Comparison of ENCODE assay signal across 8 mouse cellular contexts in genomic region chr6:125603234-125603633, GRCm38 (mm10). TPM values are rescaled to one million over a fixed set of nuclear protein-coding genes. Genes with fewer than 3 reads are reported as not detected.
DNase-seq lines count a peak whose midpoint lies in the region; ATAC-seq and TF ChIP-seq lines count a peak whose summit lies in the region.

No protein-coding gene starts in this region.

- in situ Hi-C loops in CH12.LX (cut with MboI; ENCODE audit: low pct_ligation_motif_present, low pct_unique_long_range_greater_than_20kb, low sequenced_read_pairs): loop anchor here (5.0 to 25.0 kb wide), 3 partner anchors 181 to 884 kb away; no protein-coding TSS in a partner anchor

- peak; percentile 49 for DNase-seq in CH12.LX (ENCODE audit: extremely low read depth)
- peak; percentile 33 to 50 for DNase-seq in cerebellum, adult 18-20 months
- peak; percentile 84 to 88 for DNase-seq in heart, postnatal 36 days
- DNase-seq in layer of hippocampus, adult 11-12 months (ENCODE audit: low spot score): peak; percentile 81
- peak; percentile 88 for DNase-seq in liver, postnatal 0 days
- DNase-seq in stomach, postnatal 0 days (ENCODE audit: low spot score): peak; percentile 92

- peak; percentile 42 to 97 for TF ChIP-seq CTCF in CH12.LX (conservative IDR thresholded peaks at IDR 0.05 in 1 of 2, IDR thresholded peaks at IDR 0.05 in 1 of 2; ENCODE audit: low read depth in 2 of 2, low read length in 2 of 2)
- TF ChIP-seq CTCF in liver, postnatal 0 days (IDR thresholded peaks at IDR 0.05; ENCODE audit: low read depth): peak; percentile 93
- peak; percentile 97 for TF ChIP-seq CTCF in stomach, postnatal 0 days (IDR thresholded peaks at IDR 0.05; ENCODE audit: low read depth)

- H3K9me3 ChIP-seq in CH12.LX (replicated peaks; ENCODE audit: low read length): no peaks in the 10 kb centered on the region
- H3K9me3 ChIP-seq in forebrain, embryonic 16.5 days (ENCODE audit: control insufficient read depth, low read length): no peaks in the 10 kb centered on the region
- no peaks in the 10 kb centered on the region for H3K9me3 ChIP-seq in liver, postnatal 0 days (ENCODE audit: low read length)
- no peaks in the 10 kb centered on the region for H3K9me3 ChIP-seq in neural tube, embryonic 12.5 days
- H3K9me3 ChIP-seq in stomach, postnatal 0 days (ENCODE audit: control insufficient read depth, low read length): no peaks in the 10 kb centered on the region

- peaks cover 97% of the 10 kb centered on the region for H3K27me3 ChIP-seq in CH12.LX (replicated peaks)
- no peaks in the 10 kb centered on the region for H3K27me3 ChIP-seq in forebrain, embryonic 16.5 days (replicated peaks; ENCODE audit: control insufficient read depth, insufficient read depth, low read length)
- H3K27me3 ChIP-seq in liver, postnatal 0 days (ENCODE audit: insufficient read depth, low read length): no peaks in the 10 kb centered on the region
- H3K27me3 ChIP-seq in neural tube, embryonic 12.5 days (replicated peaks): no peaks in the 10 kb centered on the region
- no peaks in the 10 kb centered on the region for H3K27me3 ChIP-seq in stomach, postnatal 0 days (ENCODE audit: control insufficient read depth, insufficient read depth, low read length)

- no peaks in the 10 kb centered on the region for H3K79me2 ChIP-seq in CH12.LX (replicated peaks; ENCODE audit: control insufficient read depth, extremely low read depth, insufficient read depth, poor library complexity, severe bottlenecking)

- intact Hi-C loops in heart, postnatal 36 days (cut with DNase I): loop anchor here (5.0 kb wide), 1 partner anchor 331 kb away; no protein-coding TSS in a partner anchor

- ATAC-seq in forebrain, embryonic 16.5 days: peak; percentile 36; the same call in 1 of the 2 replicates
- ATAC-seq in liver, postnatal 0 days: peak; percentile 80
- ATAC-seq in neural tube, embryonic 12.5 days (ENCODE audit: low FRiP score, low read depth): peak; percentile 54
- peak; percentile 85 for ATAC-seq in stomach, postnatal 0 days (ENCODE audit: low FRiP score, low TSS enrichment)

- H3K4me1 ChIP-seq in CH12.LX (ENCODE audit: control insufficient read depth in 1 of 2, insufficient read depth in 2 of 2): no peaks in the 10 kb centered on the region
- 0 out of 2 replicates have a peak, but pooled peaks cover 6% of the 10 kb centered on the region for H3K4me1 ChIP-seq in forebrain, embryonic 16.5 days (replicated peaks; ENCODE audit: control insufficient read depth, insufficient read depth, low read length)
- H3K4me1 ChIP-seq in liver, postnatal 0 days (ENCODE audit: insufficient read depth): peaks cover 11% of the 10 kb centered on the region
- peaks cover 4% of the 10 kb centered on the region; the same call in 1 of the 2 replicates for H3K4me1 ChIP-seq in neural tube, embryonic 12.5 days
- H3K4me1 ChIP-seq in stomach, postnatal 0 days (replicated peaks; ENCODE audit: control insufficient read depth, insufficient read depth): 0 out of 2 replicates have a peak, but pooled peaks cover 2% of the 10 kb centered on the region

- H3K4me3 ChIP-seq in CH12.LX (replicated peaks in 1 of 3; ENCODE audit: low read depth in 2 of 3, low read length in 2 of 3, poor library complexity in 1 of 3): no peak overlapping the region
- no peak overlapping the region for H3K4me3 ChIP-seq in forebrain, embryonic 16.5 days (replicated peaks; ENCODE audit: low read length)
- H3K4me3 ChIP-seq in liver, postnatal 0 days (ENCODE audit: low read depth, low read length): no peak overlapping the region
- no peak overlapping the region for H3K4me3 ChIP-seq in neural tube, embryonic 12.5 days
- no peak overlapping the region for H3K4me3 ChIP-seq in stomach, postnatal 0 days (ENCODE audit: low read depth, low read length)

- TF ChIP-seq RAD21 in CH12.LX (IDR thresholded peaks at IDR 0.05; ENCODE audit: low read depth, low read length): peak; percentile 60

- TF ChIP-seq POLR2A in CH12.LX (IDR thresholded peaks at IDR 0.05; ENCODE audit: low read depth, low read length): no peak

- no peak for TF ChIP-seq EP300 in CH12.LX (IDR thresholded peaks at IDR 0.05; ENCODE audit: low read length)
- TF ChIP-seq EP300 in liver, postnatal 0 days (IDR thresholded peaks at IDR 0.05; ENCODE audit: low read depth): no peak
- TF ChIP-seq EP300 in stomach, postnatal 0 days (optimal IDR thresholded peaks at IDR 0.05): no peak

- H3K36me3 ChIP-seq in CH12.LX (replicated peaks in 1 of 2; ENCODE audit: control insufficient read depth in 1 of 2, insufficient read depth in 1 of 2, low read length in 1 of 2): no peaks in the 10 kb centered on the region
- H3K36me3 ChIP-seq in forebrain, embryonic 16.5 days (ENCODE audit: control insufficient read depth, insufficient read depth): no peaks in the 10 kb centered on the region
- no peaks in the 10 kb centered on the region for H3K36me3 ChIP-seq in liver, postnatal 0 days (replicated peaks; ENCODE audit: insufficient read depth, low read length)
- H3K36me3 ChIP-seq in neural tube, embryonic 12.5 days: no peaks in the 10 kb centered on the region
- H3K36me3 ChIP-seq in stomach, postnatal 0 days (ENCODE audit: control insufficient read depth, insufficient read depth, low read length): no peaks in the 10 kb centered on the region

- no peak overlapping the region for H3K27ac ChIP-seq in CH12.LX (ENCODE audit: insufficient read depth, low read depth)
- no peak overlapping the region for H3K27ac ChIP-seq in forebrain, embryonic 16.5 days (ENCODE audit: low read length)
- no peak overlapping the region for H3K27ac ChIP-seq in liver, postnatal 0 days (ENCODE audit: low read depth)
- no peak overlapping the region for H3K27ac ChIP-seq in neural tube, embryonic 12.5 days
- H3K27ac ChIP-seq in stomach, postnatal 0 days (replicated peaks): no peak overlapping the region

- dilution Hi-C loops in CH12.LX (cut with MboI; ENCODE audit: extremely low pct_ligation_motif_present, extremely low pct_unique_long_range_greater_than_20kb, low sequenced_read_pairs): no loop called here

- no peak overlapping the region for H3K9ac ChIP-seq in CH12.LX (ENCODE audit: insufficient read depth, low read depth)
- no peak overlapping the region for H3K9ac ChIP-seq in forebrain, embryonic 16.5 days (replicated peaks; ENCODE audit: low read depth, low read length)
- H3K9ac ChIP-seq in liver, postnatal 0 days (replicated peaks): no peak overlapping the region
- no peak overlapping the region for H3K9ac ChIP-seq in neural tube, embryonic 12.5 days
- H3K9ac ChIP-seq in stomach, postnatal 0 days (ENCODE audit: low read length): no peak overlapping the region

- H3K4me2 ChIP-seq in CH12.LX (ENCODE audit: insufficient read depth, low read depth, poor library complexity, severe bottlenecking): peak overlapping the region; percentile 64; the same call in 1 of the 2 replicates
- H3K4me2 ChIP-seq in forebrain, embryonic 16.5 days (ENCODE audit: low read length): peak overlapping the region; percentile 8; the same call in 1 of the 2 replicates
- peak overlapping the region; percentile 45 for H3K4me2 ChIP-seq in liver, postnatal 0 days (ENCODE audit: low read depth, low read length)
- peak overlapping the region; percentile 35 for H3K4me2 ChIP-seq in neural tube, embryonic 12.5 days (replicated peaks)
- peak overlapping the region; percentile 32 for H3K4me2 ChIP-seq in stomach, postnatal 0 days (replicated peaks; ENCODE audit: low read depth)

- WGBS in forebrain, embryonic 16.5 days: 3% methylated on average over 18 of the region's 18 CpGs
- WGBS in liver, postnatal 0 days (ENCODE audit: insufficient replicate concordance): 3% methylated on average over 18 of the region's 18 CpGs
- 5% methylated on average over 18 of the region's 18 CpGs for WGBS in neural tube, embryonic 12.5 days
- 4% methylated on average over 18 of the region's 18 CpGs for WGBS in stomach, postnatal 0 days

TF ChIP-seq in CH12.LX, 34 proteins besides CTCF, POLR2A, EP300 and RAD21 (continues in another document):
- TF ChIP-seq TCF12 (IDR thresholded peaks at IDR 0.05; ENCODE audit: low read depth, low read length) (no peak), RCOR1 (conservative IDR thresholded peaks at IDR 0.05; ENCODE audit: low read depth, low read length) (no peak), TBP (conservative IDR thresholded peaks at IDR 0.05; ENCODE audit: low read depth, low read length) (no peak), POLR2AphosphoS2 (IDR thresholded peaks at IDR 0.05; ENCODE audit: low read depth, low read length) (no peak), SIN3A (IDR thresholded peaks at IDR 0.05; ENCODE audit: low read length) (no peak), NRF1 (IDR thresholded peaks at IDR 0.05; ENCODE audit: low read depth, low read length) (peak; percentile 60), HCFC1 (IDR thresholded peaks at IDR 0.05; ENCODE audit: low read depth, low read length) (no peak), ZC3H11A (IDR thresholded peaks at IDR 0.05; ENCODE audit: low read depth, low read length) (0 out of 2 replicates have a peak, but pooled peaks have one; percentile 2), JUN (IDR thresholded peaks at IDR 0.05; ENCODE audit: insufficient read depth, low read depth, low read length) (no peak), ZMIZ1 (IDR thresholded peaks at IDR 0.05; ENCODE audit: low read depth, low read length) (no peak), SMC3 (IDR thresholded peaks at IDR 0.05; ENCODE audit: low read depth, low read length) (peak; percentile 73), MAFK (IDR thresholded peaks at IDR 0.05; ENCODE audit: insufficient replicate concordance, low read length) (no peak), USF2 (conservative IDR thresholded peaks at IDR 0.05; ENCODE audit: low read depth, low read length) (no peak), USF1 (IDR thresholded peaks at IDR 0.05; ENCODE audit: low read depth, low read length) (no peak), ZNF384 (IDR thresholded peaks at IDR 0.05; ENCODE audit: low read depth, low read length) (no peak), CHD1 (IDR thresholded peaks at IDR 0.05; ENCODE audit: low read depth, low read length) (no peak), GABPA (IDR thresholded peaks at IDR 0.05; ENCODE audit: insufficient replicate concordance, low read depth, low read length) (no peak), UBTF (IDR thresholded peaks at IDR 0.05; ENCODE audit: low read depth, low read length) (no peak), ZKSCAN1 (IDR thresholded peaks at IDR 0.05; ENCODE audit: borderline replicate concordance, low read depth, low read length) (no peak), BHLHE40 (IDR thresholded peaks at IDR 0.05; ENCODE audit: low read depth, low read length) (no peak)

RNA-seq across cellular contexts. Expression of gene Vwf, which starts 56.7 kb away (rescaled TPM):
- total RNA-seq in CH12.LX (2012; rRNA removed): not detected in 2 replicates
- total RNA-seq in CH12.LX (2014; rRNA removed): not detected in 2 replicates
- not detected in 2 replicates for polyA plus RNA-seq in CH12.LX (2012; ENCODE audit: insufficient read length, low read depth)
- 6.3 and 9.8 TPM in 2 replicates for polyA plus RNA-seq in forebrain, embryonic 16.5 days (2015; fragmentation: Nextera tagmentation; extraction: Ambion mirVana)
- 100 to 1,000 TPM; 107 to 114 TPM for total RNA-seq in heart, postnatal 36 days (2021)
- 13.4 and 14.8 TPM in 2 replicates for polyA plus RNA-seq in liver, postnatal 0 days (2015; fragmentation: Nextera tagmentation; extraction: Ambion mirVana)
- 10.1 and 12.3 TPM in 2 replicates for polyA plus RNA-seq in neural tube, embryonic 12.5 days (2016; fragmentation: Nextera tagmentation; extraction: Ambion mirVana)
- polyA plus RNA-seq in stomach, postnatal 0 days (2015; fragmentation: Nextera tagmentation; extraction: Ambion mirVana): 7.8 and 9.5 TPM in 2 replicates

Comparison
In these comparisons a context has a peak if more than half of its experiments do, and no peak if none do; other contexts are left out.
1. DNase-seq: peak in every context shown above with its lines; median percentile 92 in stomach, postnatal 0 days; 88 in liver, postnatal 0 days; 86 in heart, postnatal 36 days; 81 in layer of hippocampus, adult 11-12 months; 49 in CH12.LX; 42 in cerebellum, adult 18-20 months.
2. H3K4me2 ChIP-seq: peak in every context shown above with its lines; median percentile 64 in CH12.LX; 45 in liver, postnatal 0 days; 35 in neural tube, embryonic 12.5 days; 32 in stomach, postnatal 0 days; 8 in forebrain, embryonic 16.5 days.